Mouse (Mus musculus) stomach, embryonic 16.5 days (tissue): Measurements from ENCODE around the gene Bmp15. TPM values are rescaled to one million over a fixed set of nuclear protein-coding genes. Genes with fewer than 3 reads are reported as not detected.

Experiments
- ATAC-seq: fragments of 200-750 bp; cut with Nextera tagmentation; 2 replicates; pipeline ENCODE4 v1.8.0; 2017; ENCODE audit warnings: moderate number of reproducible peaks, moderate TSS enrichment; ENCODE audit not compliant: insufficient read depth, low FRiP score
- H3K27ac ChIP-seq: fragments of 300-500 bp; sonication (generic); 2 replicates; pipeline ENCODE4 v1.5.1; 2014; ENCODE audit warnings: low read length
- H3K27me3 ChIP-seq: fragments of 300-500 bp; sonication (generic); 2 replicates; pipeline ENCODE4 v1.6.1; 2014; ENCODE audit warnings: low read length, control low read depth, mixed read lengths; ENCODE audit not compliant: control insufficient read depth, insufficient read depth
- H3K36me3 ChIP-seq: fragments of 300-500 bp; sonication (generic); 2 replicates; pipeline ENCODE4 v1.6.1; 2014; ENCODE audit warnings: low read length; ENCODE audit not compliant: control insufficient read depth, insufficient read depth
- H3K4me1 ChIP-seq: fragments of 300-500 bp; sonication (generic); 2 replicates; pipeline ENCODE4 v1.6.1; 2014; ENCODE audit warnings: low read length, control low read depth, mixed read lengths; ENCODE audit not compliant: control insufficient read depth, insufficient read depth
- H3K4me2 ChIP-seq: fragments of 300-500 bp; sonication (generic); 2 replicates; pipeline ENCODE4 v1.6.1; 2014; ENCODE audit warnings: low read depth, low read length, mixed read lengths
- H3K4me3 ChIP-seq: fragments of 300-500 bp; sonication (generic); replicated peaks from 2 replicates; pipeline ENCODE4 v1.5.1; 2014; ENCODE audit warnings: mild to moderate bottlenecking, low read length
- H3K9ac ChIP-seq: fragments of 300-500 bp; sonication (generic); 2 replicates; pipeline ENCODE4 v1.6.1; 2014; ENCODE audit warnings: low read length
- H3K9me3 ChIP-seq: fragments of 300-500 bp; sonication (generic); replicated peaks from 2 replicates; pipeline ENCODE4 v1.6.1; 2016; ENCODE audit warnings: low read length, control low read depth; ENCODE audit not compliant: control insufficient read depth
- WGBS: fragments of 180-500 bp; shearing (Covaris S2); extraction: QIAGEN DNeasy Blood & Tissue Kit; methylation state at CpG from one replicate; pipeline ENCODE4 v1.1.7; 2014; 5-methylcytosine and 5-hydroxymethylcytosine counted together
- polyA plus RNA-seq: library from polyadenylated mRNA; unstranded; fragments of >200 nt; fragmentation: Nextera tagmentation; extraction: Ambion mirVana; gene quantifications from 2 replicates; pipeline ENCODE4 v1.2.1, GENCODE M21; 2015

The Bmp15 gene
- not detected in 2 replicates for polyA plus RNA-seq

GRCm38 (mm10) chrX:6320621-6321020 is at the start of gene Bmp15:
Bmp15 (minus strand) TSS chrX:6320721.
- no peaks in the 10 kb centered on the region for H3K27me3 ChIP-seq
- ATAC-seq, result no peak
- 55% methylated on average over 3 of the region's 3 CpGs for WGBS
- no peaks in the 10 kb centered on the region for H3K9me3 ChIP-seq
- no peaks in the 10 kb centered on the region for H3K36me3 ChIP-seq
- H3K4me3 ChIP-seq, result no peak within 1 kb of the TSS
- H3K27ac ChIP-seq, result no peak within 1 kb of the TSS
- H3K9ac ChIP-seq, result no peak within 1 kb of the TSS
- H3K4me1 ChIP-seq, result no peaks in the 10 kb centered on the region
- no peak within 1 kb of the TSS for H3K4me2 ChIP-seq

- Histone ChIP-seq H3K27me3 (no peaks in the 10 kb centered on the region), H3K27ac (no peak overlapping the region), H3K4me1 (no peaks in the 10 kb centered on the region), H3K36me3 (no peaks in the 10 kb centered on the region), H3K4me2 (no peak overlapping the region), H3K4me3 (no peak overlapping the region), H3K9me3 (no peaks in the 10 kb centered on the region), H3K9ac (no peak overlapping the region)
- no peak for ATAC-seq
- 53% methylated on average over 1 of the region's 1 CpGs for WGBS
Measured at GRCm38 (mm10) chrX:6368822-6369221, 48.3 kb upstream of the Bmp15 start.

- H3K4me1 ChIP-seq, result no peaks in the 10 kb centered on the region
- H3K9ac ChIP-seq, result no peak overlapping the region
- H3K4me2 ChIP-seq, result no peak overlapping the region
- H3K4me3 ChIP-seq, result no peak overlapping the region
- ATAC-seq, result no peak
- no peaks in the 10 kb centered on the region for H3K36me3 ChIP-seq
- no peaks in the 10 kb centered on the region for H3K9me3 ChIP-seq
- H3K27me3 ChIP-seq, result no peaks in the 10 kb centered on the region
- H3K27ac ChIP-seq, result no peak overlapping the region
- WGBS, result 73% methylated on average over 6 of the region's 6 CpGs
Measured at GRCm38 (mm10) chrX:6357503-6358114, 37.1 kb upstream of the Bmp15 start.

GRCm38 (mm10) chrX:6356876-6357275 is 36.4 kb upstream of the Bmp15 start:
- Histone ChIP-seq H3K36me3 (no peaks in the 10 kb centered on the region), H3K27ac (no peak overlapping the region), H3K27me3 (no peaks in the 10 kb centered on the region), H3K4me1 (no peaks in the 10 kb centered on the region), H3K4me3 (no peak overlapping the region), H3K9me3 (no peaks in the 10 kb centered on the region), H3K9ac (no peak overlapping the region), H3K4me2 (no peak overlapping the region)
- WGBS, result 77% methylated on average over 3 of the region's 3 CpGs
- ATAC-seq, result no peak

- Histone ChIP-seq H3K27ac (no peak overlapping the region), H3K4me2 (no peak overlapping the region), H3K36me3 (no peaks in the 10 kb centered on the region), H3K4me1 (no peaks in the 10 kb centered on the region), H3K4me3 (no peak overlapping the region), H3K27me3 (no peaks in the 10 kb centered on the region), H3K9me3 (no peaks in the 10 kb centered on the region), H3K9ac (no peak overlapping the region)
- ATAC-seq, result no peak
- whole genome bisulfite sequencing, result 57% methylated on average over 1 of the region's 1 CpGs
Measured at GRCm38 (mm10) chrX:6345273-6345959, 24.9 kb upstream of the Bmp15 start.

GRCm38 (mm10) chrX:6324056-6324455 is 3.5 kb upstream of the Bmp15 start:
- Histone ChIP-seq H3K9me3 (no peaks in the 10 kb centered on the region), H3K27me3 (no peaks in the 10 kb centered on the region)
- WGBS, result 42% methylated on average over 1 of the region's 1 CpGs

GRCm38 (mm10) chrX:6317747-6318146 is 2.8 kb downstream of the Bmp15 start:
- Histone ChIP-seq H3K4me2 (no peak overlapping the region), H3K27ac (no peak overlapping the region), H3K4me3 (no peak overlapping the region), H3K9me3 (no peaks in the 10 kb centered on the region), H3K27me3 (no peaks in the 10 kb centered on the region), H3K36me3 (no peaks in the 10 kb centered on the region), H3K4me1 (no peaks in the 10 kb centered on the region), H3K9ac (no peak overlapping the region)
- 53% methylated on average over 1 of the region's 1 CpGs for WGBS
- ATAC-seq, result no peak

More at GRCm38 (mm10) chrX:6324056-6324455, 3.5 kb upstream of the Bmp15 start:
- Histone ChIP-seq H3K36me3 (no peaks in the 10 kb centered on the region), H3K4me3 (no peak overlapping the region), H3K4me2 (no peak overlapping the region), H3K9ac (no peak overlapping the region), H3K4me1 (no peaks in the 10 kb centered on the region), H3K27ac (no peak overlapping the region)
- no peak for ATAC-seq

Other genes starting within 250 kb of the Bmp15 start
- not detected in 2 replicates for gene AU022751, start 237.3 kb downstream of the Bmp15 start, polyA plus RNA-seq
- 2.4 and 3.2 TPM in 2 replicates for gene Nudt10, start 147.7 kb downstream of the Bmp15 start, polyA plus RNA-seq
- 3.0 TPM in 2 replicates for gene Shroom4, start 79.1 kb upstream of the Bmp15 start, polyA plus RNA-seq